Mouse (Mus musculus) ES-Bruce4 (cell line): ENCODE measurements around the gene Plcb1. TPM values are rescaled to one million over a fixed set of nuclear protein-coding genes. Genes with fewer than 3 reads are reported as not detected.

Source experiments
- H3K27ac ChIP-seq: 2 replicates; pipeline ENCODE4 v1.5.1; 2012; ENCODE audit warnings: low read length, inconsistent platforms; ENCODE audit not compliant: insufficient read depth
- H3K27me3 ChIP-seq: 2 replicates; pipeline ENCODE4 v1.6.1; 2012; ENCODE audit warnings: mild to moderate bottlenecking, low read length, inconsistent platforms; ENCODE audit not compliant: control insufficient read depth, poor library complexity, insufficient read depth, severe bottlenecking
- H3K36me3 ChIP-seq: 2 replicates; pipeline ENCODE4 v1.6.1; 2012; ENCODE audit warnings: inconsistent platforms, mild to moderate bottlenecking, low read length, moderate library complexity; ENCODE audit not compliant: control insufficient read depth, poor library complexity, insufficient read depth, severe bottlenecking
- H3K4me1 ChIP-seq: one replicate; pipeline ENCODE4 v1.8.1; 2011; ENCODE audit warnings: low read length; ENCODE audit not compliant: control insufficient read depth, insufficient read depth
- H3K4me3 ChIP-seq: 2 replicates; pipeline ENCODE4 v1.5.1; 2011; ENCODE audit warnings: low read depth, mild to moderate bottlenecking, low read length
- H3K9ac ChIP-seq: 2 replicates; pipeline ENCODE4 v1.6.1; 2012; ENCODE audit warnings: low read depth, mild to moderate bottlenecking, inconsistent platforms; ENCODE audit not compliant: poor library complexity, severe bottlenecking
- H3K9me3 ChIP-seq: replicated peaks from 2 replicates; pipeline ENCODE4 v1.6.1; 2012; ENCODE audit warnings: mild to moderate bottlenecking, low read length, inconsistent platforms; ENCODE audit not compliant: control insufficient read depth, poor library complexity, insufficient read depth, severe bottlenecking
- CTCF ChIP-seq: IDR thresholded peaks from one replicate; pipeline ENCODE4 v1.8.1; 2011; ENCODE audit warnings: low read depth, low read length
- EP300 ChIP-seq: IDR thresholded peaks from 2 replicates; pipeline ENCODE4 v1.6.1; 2011; ENCODE audit warnings: low read depth, low read length; ENCODE audit not compliant: insufficient read depth
- POLR2A ChIP-seq: IDR thresholded peaks from one replicate; pipeline ENCODE4 v1.8.1; 2011; ENCODE audit warnings: low read length; ENCODE audit not compliant: insufficient read depth
- polyA plus RNA-seq: library from polyadenylated mRNA; stranded (reverse); fragments of >200 nt; gene quantifications from 2 replicates; pipeline ENCODE4 v1.2.4, GENCODE M21; 2011; ENCODE audit warnings: low read depth; ENCODE audit not compliant: missing spikeins, insufficient read depth, insufficient read length

Gene Plcb1
- polyA plus RNA-seq, 1 experiment, result 0.19 TPM

- no peak overlapping the region for H3K4me3 ChIP-seq
- no peaks in the 10 kb centered on the region for H3K9me3 ChIP-seq
- TF ChIP-seq CTCF (no peak), POLR2A (no peak), EP300 (no peak)
- H3K4me1 ChIP-seq, result no peaks in the 10 kb centered on the region
- no peak overlapping the region for H3K27ac ChIP-seq
- no peak overlapping the region for H3K9ac ChIP-seq
- H3K27me3 ChIP-seq, result no peaks in the 10 kb centered on the region
- H3K36me3 ChIP-seq, result no peaks in the 10 kb centered on the region
Measured at GRCm38 (mm10) chr2:135214746-135215448, 429.0 kb downstream of the Plcb1 start.

GRCm38 (mm10) chr2:135219406-135219805 lies 433.5 kb downstream of the Plcb1 start:
- Histone ChIP-seq H3K4me3 (no peak overlapping the region), H3K4me1 (no peaks in the 10 kb centered on the region), H3K9ac (no peak overlapping the region), H3K27ac (no peak overlapping the region), H3K27me3 (no peaks in the 10 kb centered on the region), H3K36me3 (no peaks in the 10 kb centered on the region), H3K9me3 (no peaks in the 10 kb centered on the region)
- no peak for TF ChIP-seq EP300
- TF ChIP-seq CTCF, result no peak
- TF ChIP-seq POLR2A, result no peak

GRCm38 (mm10) chr2:135225604-135226025 lies 439.7 kb downstream of the Plcb1 start:
- Histone ChIP-seq H3K4me3 (no peak overlapping the region), H3K27me3 (no peaks in the 10 kb centered on the region), H3K27ac (no peak overlapping the region), H3K9me3 (no peaks in the 10 kb centered on the region), H3K36me3 (no peaks in the 10 kb centered on the region), H3K4me1 (no peaks in the 10 kb centered on the region), H3K9ac (no peak overlapping the region)
- no peak for TF ChIP-seq EP300
- TF ChIP-seq CTCF, result no peak
- no peak for TF ChIP-seq POLR2A

- Histone ChIP-seq H3K9me3 (no peaks in the 10 kb centered on the region), H3K4me3 (no peak overlapping the region), H3K9ac (no peak overlapping the region), H3K27me3 (no peaks in the 10 kb centered on the region), H3K4me1 (no peaks in the 10 kb centered on the region), H3K36me3 (no peaks in the 10 kb centered on the region), H3K27ac (no peak overlapping the region)
- TF ChIP-seq EP300, result no peak
- no peak for TF ChIP-seq CTCF
- TF ChIP-seq POLR2A, result no peak
Measured at GRCm38 (mm10) chr2:135230262-135230661, 444.4 kb downstream of the Plcb1 start.

GRCm38 (mm10) chr2:135242662-135243316 lies 456.9 kb downstream of the Plcb1 start:
- no peak for TF ChIP-seq POLR2A
- TF ChIP-seq EP300, result no peak
- TF ChIP-seq CTCF, result no peak
- Histone ChIP-seq H3K27ac (no peak overlapping the region), H3K4me1 (no peaks in the 10 kb centered on the region)

GRCm38 (mm10) chr2:135243764-135244163 lies 457.9 kb downstream of the Plcb1 start:
- H3K9me3 ChIP-seq, result no peaks in the 10 kb centered on the region
- H3K4me3 ChIP-seq, result no peak overlapping the region
- H3K36me3 ChIP-seq, result no peaks in the 10 kb centered on the region
- H3K27ac ChIP-seq, result no peak overlapping the region
- H3K4me1 ChIP-seq, result no peaks in the 10 kb centered on the region
- H3K9ac ChIP-seq, result no peak overlapping the region
- no peak for TF ChIP-seq CTCF
- TF ChIP-seq POLR2A, result no peak
- no peak for TF ChIP-seq EP300
- no peaks in the 10 kb centered on the region for H3K27me3 ChIP-seq

More at GRCm38 (mm10) chr2:135242662-135243316, 456.9 kb downstream of the Plcb1 start:
- H3K27me3 ChIP-seq, result no peaks in the 10 kb centered on the region
- H3K4me3 ChIP-seq, result no peak overlapping the region
- H3K36me3 ChIP-seq, result no peaks in the 10 kb centered on the region
- H3K9ac ChIP-seq, result no peak overlapping the region
- H3K9me3 ChIP-seq, result no peaks in the 10 kb centered on the region
